Mouse (Mus musculus) ES-E14 (cell line): ENCODE data around the gene Plekhm2. TPM values are rescaled to one million over a fixed set of nuclear protein-coding genes. Genes with fewer than 3 reads are reported as not detected.

Experiments
- DNase-seq: peaks from one replicate; pipeline ENCODE4 v3.0.0-alpha.2; 2013; ENCODE audit warnings: low read depth, low spot score
- H3K27ac ChIP-seq: 2 replicates; pipeline ENCODE4 v1.5.1; 2012; ENCODE audit warnings: low read depth, mild to moderate bottlenecking, low read length, moderate library complexity, mixed read lengths; ENCODE audit not compliant: poor library complexity, insufficient read depth, severe bottlenecking
- H3K36me3 ChIP-seq: 2 replicates; pipeline ENCODE4 v1.6.1; 2012; ENCODE audit warnings: mild to moderate bottlenecking, low read length, moderate library complexity, mixed read lengths; ENCODE audit not compliant: control insufficient read depth, poor library complexity, insufficient read depth, severe bottlenecking
- H3K4me1 ChIP-seq, 2 experiments: fragments of 150-350 bp in 1 of 2; sonication (generic) in 1 of 2; 2 replicates each; pipeline ENCODE4 v1.6.1; 2012; ENCODE audit warnings: low read length in 2 of 2, mild to moderate bottlenecking in 1 of 2, mixed read lengths in 1 of 2; ENCODE audit not compliant: control insufficient read depth in 2 of 2, insufficient read depth in 2 of 2, poor library complexity in 1 of 2
- H3K4me3 ChIP-seq, 2 experiments: fragments of 150-350 bp in 1 of 2; sonication (generic) in 1 of 2; 2 replicates each; pipeline ENCODE4 v1.5.1; 2012; ENCODE audit warnings: low read length in 2 of 2, low read depth in 1 of 2, mild to moderate bottlenecking in 1 of 2, mixed read lengths in 1 of 2; ENCODE audit not compliant: insufficient read depth in 1 of 2, poor library complexity in 1 of 2, severe bottlenecking in 1 of 2
- H3K9ac ChIP-seq: 2 replicates; pipeline ENCODE4 v1.6.1; 2012; ENCODE audit warnings: low read depth, mild to moderate bottlenecking, low read length, mixed read lengths; ENCODE audit not compliant: poor library complexity, insufficient read depth, severe bottlenecking
- H3K9me3 ChIP-seq: fragments of 150-350 bp; sonication (generic); 2 replicates; pipeline ENCODE4 v1.6.1; 2012; ENCODE audit warnings: low read depth, mild to moderate bottlenecking, low read length; ENCODE audit not compliant: control insufficient read depth, insufficient read depth
- CHD2 ChIP-seq: IDR thresholded peaks from 2 replicates; pipeline ENCODE4 v1.6.1; 2014; ENCODE audit warnings: mild to moderate bottlenecking, low read depth, low read length, inconsistent platforms
- HCFC1 ChIP-seq: IDR thresholded peaks from 2 replicates; pipeline ENCODE4 v1.6.1; 2012; ENCODE audit warnings: low read length, inconsistent platforms, borderline replicate concordance; ENCODE audit not compliant: insufficient read depth
- MAFK ChIP-seq: IDR thresholded peaks from 2 replicates; pipeline ENCODE4 v1.6.1; 2014; ENCODE audit warnings: mild to moderate bottlenecking, low read depth, low read length, inconsistent platforms; ENCODE audit not compliant: insufficient read depth
- ZC3H11A ChIP-seq: IDR thresholded peaks from 2 replicates; pipeline ENCODE4 v1.6.1; 2012; ENCODE audit warnings: low read depth, mild to moderate bottlenecking, inconsistent platforms, low read length, borderline replicate concordance
- ZNF384 ChIP-seq: IDR thresholded peaks from 2 replicates; pipeline ENCODE4 v1.6.1; 2012; ENCODE audit warnings: low read depth, low read length, inconsistent platforms
- in situ Hi-C, 2 experiments: fragments of 600-800 bp; cut with MboI; formaldehyde crosslinking; loops; one replicate each; pipeline ENCODE4 v1.15.1; 2025; ENCODE audit warnings: low sequenced_read_pairs in 2 of 2, inconsistent platforms in 1 of 2; ENCODE audit not compliant: unreplicated experiment in 2 of 2
- total RNA-seq: library from RNA; depleted of rRNA; stranded (reverse); fragments of 300-350 nt; gene quantifications from 2 replicates; pipeline ENCODE4 v1.2.3, GENCODE M21; 2012

Plekhm2 gene
- total RNA-seq, 1 experiment, result 6.2 TPM

GRCm38 (mm10) chr4:141618565-141619243 is 46.0 kb downstream of the Plekhm2 start, which contains the start of gene Tmem82:
Gene Tmem82, minus strand, starts transcription at chr4:141618633.
- H3K4me3 ChIP-seq, result peak within 1 kb of the TSS; percentile 64 to 72
- in situ Hi-C loops, result no loop called here
- TF ChIP-seq ZC3H11A, result 0 out of 2 replicates have a peak, but pooled peaks have one; percentile 7
- TF ChIP-seq MAFK, result no peak
- peak; percentile 96 for TF ChIP-seq ZNF384
- DNase-seq, result no peak
- H3K27ac ChIP-seq, result peak within 1 kb of the TSS; percentile 27; the same call in 1 of the 2 replicates
- peaks cover 2% of the 10 kb centered on the region; the same call in 1 of the 2 replicates for H3K36me3 ChIP-seq
- H3K4me1 ChIP-seq, result peaks cover 0 to 11% of the 10 kb centered on the region in 2 experiments; a peak in 2 of 4 replicates
- peak within 1 kb of the TSS; percentile 76 for H3K9ac ChIP-seq
- no peaks in the 10 kb centered on the region for H3K9me3 ChIP-seq

- in situ Hi-C loops, result no loop called here
- H3K36me3 ChIP-seq, result peaks cover 2% of the 10 kb centered on the region; the same call in 1 of the 2 replicates
- H3K27ac ChIP-seq, result peak overlapping the region; percentile 27; the same call in 1 of the 2 replicates
- no peak for DNase-seq
- no peaks in the 10 kb centered on the region for H3K9me3 ChIP-seq
- peaks cover 0 to 9% of the 10 kb centered on the region in 2 experiments; a peak in 1 of 4 replicates for H3K4me1 ChIP-seq
- TF ChIP-seq MAFK, result no peak
- TF ChIP-seq ZC3H11A, result no peak
- TF ChIP-seq ZNF384, result no peak
- TF ChIP-seq CHD2, result no peak
- TF ChIP-seq HCFC1, result no peak
- peak overlapping the region; percentile 64 to 72 for H3K4me3 ChIP-seq
- peak overlapping the region; percentile 76 for H3K9ac ChIP-seq
These were observed 46.7 kb downstream of the Plekhm2 start for GRCm38 (mm10) chr4:141617863-141618564.

- H3K4me3 ChIP-seq, result peak overlapping the region; percentile 64 to 72
- in situ Hi-C loops, result no loop called here
- peaks cover 0 to 9% of the 10 kb centered on the region in 2 experiments; a peak in 1 of 4 replicates for H3K4me1 ChIP-seq
- peak overlapping the region; percentile 27; the same call in 1 of the 2 replicates for H3K27ac ChIP-seq
- TF ChIP-seq ZNF384, result no peak
- peak; percentile 30; the same call in 1 of the 2 replicates for TF ChIP-seq HCFC1
- no peaks in the 10 kb centered on the region for H3K9me3 ChIP-seq
- DNase-seq, result peak; percentile 72
- peak overlapping the region; percentile 76 for H3K9ac ChIP-seq
- H3K36me3 ChIP-seq, result peaks cover 2% of the 10 kb centered on the region; the same call in 1 of the 2 replicates
These were observed 47.4 kb downstream of the Plekhm2 start for GRCm38 (mm10) chr4:141617299-141617698.

- in situ Hi-C loops, result no loop called here
- Histone ChIP-seq H3K27ac (no peak overlapping the region), H3K36me3 (peaks cover 2% of the 10 kb centered on the region; the same call in 1 of the 2 replicates), H3K9me3 (no peaks in the 10 kb centered on the region), H3K9ac (no peak overlapping the region), H3K4me1 (peaks cover 0 to 9% of the 10 kb centered on the region in 2 experiments; a peak in 1 of 4 replicates), H3K4me3 (no peak overlapping the region)
- no peak for TF ChIP-seq HCFC1
- no peak for TF ChIP-seq ZNF384
- no peak for TF ChIP-seq MAFK
- no peak for TF ChIP-seq ZC3H11A
- TF ChIP-seq CHD2, result no peak
- DNase-seq, result no peak
These were observed 47.9 kb downstream of the Plekhm2 start for GRCm38 (mm10) chr4:141616811-141617210.
